Mouse (Mus musculus) lung, postnatal 4 days (tissue): ENCODE results near the gene Edn3.

Source experiments
- DNase-seq, 2 experiments: peaks; one replicate each; pipeline ENCODE4 v3.0.0; 2021

Gene Edn3

GRCm38 (mm10) chr2:174797495-174798068, 37.2 kb downstream of the Edn3 start:
- no peak for DNase-seq

- no peak for DNase-seq
Measured at GRCm38 (mm10) chr2:174802453-174802852, 42.0 kb downstream of the Edn3 start.

GRCm38 (mm10) chr2:174803661-174804060, 43.2 kb downstream of the Edn3 start:
- DNase-seq: no peak

- no peak for DNase-seq
Measured at GRCm38 (mm10) chr2:174807900-174808299, 47.5 kb downstream of the Edn3 start.

- DNase-seq: no peak
Measured at GRCm38 (mm10) chr2:174809296-174809695, 48.9 kb downstream of the Edn3 start.

- DNase-seq: peak; percentile 18 to 61
Measured at GRCm38 (mm10) chr2:174813306-174813705, 52.9 kb downstream of the Edn3 start.

- DNase-seq: no peak
Measured at GRCm38 (mm10) chr2:174816163-174816562, 55.7 kb downstream of the Edn3 start.

- no peak for DNase-seq
Measured at GRCm38 (mm10) chr2:174820286-174820685, 59.9 kb downstream of the Edn3 start.

GRCm38 (mm10) chr2:174827829-174828228, 67.4 kb downstream of the Edn3 start:
- peak; percentile 65 to 89 for DNase-seq

GRCm38 (mm10) chr2:174833608-174834007, 73.2 kb downstream of the Edn3 start:
- DNase-seq: no peak
